Mouse (Mus musculus): ENCODE measurements around the gene Gsdma2. TPM values are rescaled to one million over a fixed set of nuclear protein-coding genes. Genes with fewer than 3 reads are reported as not detected.
A peak's percentile ranks its signal among the peaks of the same experiment; 100 is the strongest.
"Not testable (repeated sequence)": the region's sequence is repeated elsewhere in the genome, so short reads cannot be mapped to it uniquely, and the experiment has no call there.

The Gsdma2 gene
- total RNA-seq, 2 experiments from 2014 or later = not detected

DNA sequence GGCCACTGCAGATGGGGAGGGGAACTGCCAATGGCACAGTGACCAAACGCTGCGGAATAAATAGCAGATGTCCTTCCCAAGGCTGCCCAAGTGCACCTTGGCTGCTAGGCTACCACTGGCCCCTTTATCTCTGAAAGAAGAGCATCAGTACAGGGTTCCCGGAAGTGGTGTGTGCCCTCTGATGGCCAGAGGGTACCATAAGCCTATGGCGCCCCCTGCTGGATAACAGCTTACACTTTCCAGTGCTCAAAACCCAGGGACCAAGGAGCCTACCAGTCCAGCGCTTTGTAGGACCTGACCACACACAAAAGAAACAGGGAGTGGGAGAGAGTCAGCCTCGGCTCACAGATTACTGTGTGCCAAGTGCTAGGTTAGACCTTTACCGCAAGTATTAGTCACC, 8.5 kb downstream of the Gsdma2 start:
- intact Hi-C loops (cut with DNase I; ENCODE audit: low total_unique reads) = loop anchor here (10.0 kb wide), 1 partner anchor 50 kb away; no protein-coding TSS in a partner anchor
- DNase-seq = peak; percentile 25

DNA sequence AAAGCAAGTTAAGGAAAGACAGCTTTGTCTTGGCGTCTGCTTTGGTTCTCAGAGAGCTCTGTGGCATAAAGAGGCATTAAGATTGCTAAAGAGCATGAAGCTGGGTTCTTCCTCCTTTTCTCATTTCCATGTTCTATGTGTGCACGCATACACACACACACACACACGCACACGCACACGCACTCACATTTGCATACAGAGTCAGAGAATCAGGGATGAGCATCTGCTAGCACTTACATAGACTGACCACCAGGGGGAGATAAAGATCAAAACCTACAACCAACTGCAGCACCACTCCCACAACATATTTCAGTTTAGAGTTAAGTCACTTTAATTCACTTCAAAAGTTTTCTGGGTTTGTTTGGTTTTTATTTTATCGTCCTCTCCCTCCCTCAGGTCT, 14.0 kb downstream of the Gsdma2 start:
- DNase-seq = no peak
- intact Hi-C loops (cut with DNase I; ENCODE audit: low total_unique reads) = no loop called here

DNA sequence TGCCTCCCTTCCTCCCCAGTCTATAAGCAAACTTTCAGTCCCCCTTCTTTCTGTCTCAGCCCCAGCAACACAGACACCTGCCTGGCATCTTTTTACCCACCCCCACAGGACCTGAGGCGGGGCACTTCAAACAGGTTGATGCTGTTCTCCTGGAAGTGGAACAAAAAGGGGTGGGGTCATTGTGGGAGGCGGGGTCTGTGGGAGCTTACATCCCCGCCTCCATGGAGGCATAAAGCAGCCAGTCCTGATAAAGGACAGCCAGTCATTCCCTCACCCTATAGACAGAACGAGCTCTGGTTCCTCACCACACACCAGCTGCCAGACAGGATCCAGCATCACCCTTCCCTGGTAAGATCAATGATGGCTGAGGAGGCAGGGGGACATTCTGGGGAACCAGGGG, 17.5 kb downstream of the Gsdma2 start, which contains the start of gene Gsdma:
TSS of gene Gsdma (plus strand) at position 261 of the 400 bp plus-strand sequence.
- no peak for DNase-seq
- intact Hi-C loops (cut with DNase I; ENCODE audit: low total_unique reads) = no loop called here

DNA sequence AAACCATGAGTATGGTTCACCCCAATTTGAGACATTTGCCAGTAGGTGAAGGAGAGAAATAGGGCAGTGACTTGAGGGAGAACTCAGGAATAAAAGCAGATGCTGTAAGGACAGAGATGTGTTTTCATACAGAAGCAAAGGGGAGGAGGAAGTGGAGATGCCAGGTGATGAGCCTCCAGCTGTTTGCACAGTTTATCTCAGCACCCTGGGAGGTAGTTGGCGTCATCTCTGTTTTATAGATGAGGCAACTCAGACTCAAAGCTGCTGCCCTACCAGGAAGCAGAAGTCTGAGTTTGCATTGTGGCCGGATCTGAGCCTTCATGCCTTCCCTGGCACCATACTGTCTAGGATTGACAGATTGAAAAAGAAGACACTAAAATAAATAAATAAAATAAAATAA, 22.4 kb downstream of the Gsdma2 start:
- intact Hi-C loops (cut with DNase I; ENCODE audit: low total_unique reads) = no loop called here
- no peak for DNase-seq

DNA sequence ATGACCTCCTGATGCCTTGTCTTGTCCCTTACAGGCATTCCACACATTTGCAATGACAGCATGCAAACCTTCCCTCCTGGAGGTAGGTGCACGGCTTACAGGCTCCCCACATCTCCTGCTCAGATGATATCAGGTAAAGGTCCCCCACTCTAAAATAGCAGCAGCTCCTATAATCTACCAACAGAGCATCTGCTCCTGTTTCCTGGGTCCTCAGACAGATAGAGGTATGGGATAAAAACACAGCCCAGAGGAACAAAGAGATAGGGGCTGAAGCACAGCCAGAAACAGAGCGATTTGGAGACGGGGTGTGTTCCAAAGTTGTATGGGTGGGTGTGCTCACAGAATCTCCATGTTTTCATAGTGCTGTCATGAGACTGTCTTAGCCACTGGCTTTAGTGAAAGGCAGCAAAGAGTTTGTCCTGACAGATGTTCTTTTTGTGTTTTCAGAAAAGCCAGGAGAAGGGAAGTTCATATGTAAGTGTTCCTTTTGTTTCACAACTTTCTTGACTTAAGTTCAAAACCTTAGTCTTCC, 24.8 kb downstream of the Gsdma2 start:
- DNase-seq = no peak
- intact Hi-C loops (cut with DNase I; ENCODE audit: low total_unique reads) = no loop called here

DNA sequence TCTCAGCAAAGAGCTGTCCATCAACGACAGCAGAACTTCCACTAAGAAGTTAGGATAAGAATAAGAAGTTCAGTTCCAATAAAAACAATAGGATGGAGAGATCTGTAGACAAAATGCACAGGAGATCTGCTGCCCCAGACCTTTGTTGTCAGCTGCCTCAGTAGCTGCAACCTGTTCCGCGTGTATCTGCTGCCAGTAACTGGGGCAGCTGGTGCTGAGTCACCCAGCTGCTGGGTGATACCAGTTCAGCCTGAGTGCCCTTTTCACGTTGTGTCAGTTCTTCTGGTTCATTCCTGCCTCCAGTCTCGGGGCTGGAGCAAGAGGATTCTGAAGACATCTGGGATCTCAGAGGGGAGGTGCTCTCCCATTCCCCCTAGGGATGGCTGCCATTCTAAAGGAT, 25.3 kb downstream of the Gsdma2 start:
- intact Hi-C loops (cut with DNase I; ENCODE audit: low total_unique reads) = no loop called here
- no peak for DNase-seq

DNA sequence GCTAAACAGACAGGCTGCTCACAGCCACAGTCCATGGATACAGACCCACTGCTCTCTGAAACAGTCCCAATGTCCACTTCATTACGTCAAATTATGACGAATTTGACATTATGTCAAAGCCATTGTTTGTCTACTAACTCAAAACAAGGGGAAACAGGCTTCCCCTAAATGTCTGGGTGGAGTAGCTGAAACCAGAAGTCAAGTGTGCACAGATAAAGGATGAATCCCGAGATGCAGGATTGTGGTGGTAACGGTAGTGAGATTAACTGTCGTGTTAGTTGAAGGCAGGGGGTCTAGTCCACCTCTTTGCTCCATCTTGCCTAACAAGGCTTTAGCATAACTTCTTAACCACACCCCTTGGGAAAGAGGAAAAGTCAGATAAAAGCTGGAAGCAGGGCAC, 25.9 kb downstream of the Gsdma2 start:
- intact Hi-C loops (cut with DNase I; ENCODE audit: low total_unique reads) = no loop called here
- DNase-seq = no peak

DNA sequence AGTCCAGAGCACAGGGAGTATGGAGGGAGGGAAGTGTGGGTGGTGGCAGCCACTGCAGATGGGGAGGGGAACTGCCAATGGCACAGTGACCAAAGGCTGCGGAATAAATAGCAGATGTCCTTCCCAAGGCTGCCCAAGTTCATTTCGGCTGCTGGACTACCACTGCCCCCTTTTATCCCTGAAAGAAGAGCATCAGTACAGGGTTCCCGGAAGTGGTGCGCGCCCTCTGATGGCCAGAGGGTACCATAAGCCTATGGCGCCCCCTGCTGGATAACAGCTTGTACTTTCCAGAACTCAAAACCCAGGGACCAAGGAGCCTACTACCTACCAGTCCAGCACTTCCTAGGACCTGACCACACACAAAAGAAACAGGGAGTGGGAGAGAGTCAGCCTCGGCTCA, 26.6 kb downstream of the Gsdma2 start:
- peak; percentile 46 for DNase-seq
- intact Hi-C loops (cut with DNase I; ENCODE audit: low total_unique reads) = not testable (repeated sequence)

DNA sequence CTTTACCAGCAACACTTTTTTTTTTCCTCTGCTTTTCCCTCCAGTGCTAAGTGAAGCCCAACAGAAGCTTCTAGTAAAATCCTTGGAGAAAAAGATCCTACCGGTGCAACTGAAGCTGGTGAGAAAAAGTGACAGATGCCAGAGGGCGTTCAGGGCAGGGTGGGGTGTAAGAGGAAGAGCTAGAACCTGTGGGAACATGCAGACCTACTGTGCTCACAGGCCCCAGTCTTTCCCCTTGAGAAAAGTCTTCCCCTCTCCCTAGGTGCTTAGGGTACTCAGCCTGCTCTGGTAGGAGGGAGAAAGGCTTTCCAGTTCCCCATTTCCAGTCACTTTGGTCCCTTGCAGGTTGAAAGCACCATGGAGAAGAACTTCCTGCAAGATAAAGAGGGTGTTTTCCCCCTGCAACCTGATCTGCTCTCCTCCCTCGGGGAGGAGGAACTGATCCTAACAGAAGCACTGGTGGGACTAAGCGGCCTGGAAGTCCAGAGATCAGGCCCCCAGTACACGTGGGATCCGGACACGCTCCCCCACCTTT, 29.3 kb downstream of the Gsdma2 start:
- no peak for DNase-seq
- intact Hi-C loops (cut with DNase I; ENCODE audit: low total_unique reads) = no loop called here

DNA sequence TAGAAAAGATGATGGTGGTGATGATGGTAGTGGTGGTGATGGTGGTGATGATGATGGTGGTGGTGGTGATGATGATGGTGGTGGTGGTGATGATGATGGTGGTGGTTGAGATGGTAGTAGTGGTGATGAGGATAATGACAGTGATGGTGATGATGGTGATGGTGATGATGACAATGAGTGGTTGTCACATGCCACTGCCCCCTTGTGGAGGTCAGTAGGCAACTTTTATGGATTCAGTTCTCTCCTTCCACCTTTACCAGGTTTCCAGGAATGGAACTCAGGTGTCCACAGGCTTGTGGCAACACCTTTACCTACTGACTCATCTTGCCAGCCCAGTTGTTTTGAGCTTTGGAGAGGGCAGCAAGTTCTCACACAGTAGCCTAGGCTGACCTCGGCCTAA, 33.5 kb downstream of the Gsdma2 start:
- intact Hi-C loops (cut with DNase I; ENCODE audit: low total_unique reads) = no loop called here

DNA sequence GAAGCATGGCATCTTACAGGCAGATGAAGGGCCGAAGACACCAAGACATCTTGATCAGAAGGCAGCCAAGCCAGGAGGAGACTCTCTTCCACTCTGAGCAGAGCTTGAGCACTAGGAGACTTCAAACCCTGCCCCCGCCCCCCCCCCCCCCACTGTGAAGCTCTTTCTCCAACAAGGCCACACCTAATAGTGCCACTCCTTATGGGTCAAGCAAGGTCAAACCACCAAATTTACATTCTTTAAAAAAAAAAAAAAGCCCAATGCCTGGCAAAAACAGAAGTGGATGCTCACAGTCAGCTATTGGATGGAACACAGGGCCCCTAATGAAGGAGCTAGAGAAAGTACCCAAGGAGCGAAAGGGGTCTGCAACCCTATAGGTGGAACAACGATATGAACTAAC, 34.0 kb downstream of the Gsdma2 start:
- DNase-seq; intact Hi-C loops (cut with DNase I; ENCODE audit: low total_unique reads): not testable (repeated sequence)

More for the DNA sequence above, 33.5 kb downstream of the Gsdma2 start:
- no peak for DNase-seq

DNA sequence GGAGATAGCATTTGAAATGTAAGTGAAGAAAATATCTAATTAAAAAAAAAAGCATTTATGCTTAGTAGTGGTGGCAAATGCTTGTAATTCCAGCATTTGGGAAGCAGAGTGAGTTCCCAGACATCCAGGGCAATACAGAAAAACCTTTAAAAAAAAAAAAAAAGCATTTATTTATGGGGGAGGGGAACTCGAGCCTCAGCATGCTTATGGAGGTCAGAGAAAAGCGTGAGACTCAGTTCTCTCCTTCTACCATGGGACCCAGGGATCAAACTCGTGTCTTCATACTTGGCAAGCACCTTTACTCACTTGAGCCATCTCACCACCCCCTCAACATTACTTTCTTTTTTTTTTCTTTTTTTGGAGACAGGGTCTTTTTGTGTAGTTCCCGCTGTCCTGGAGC, 34.6 kb downstream of the Gsdma2 start:
- intact Hi-C loops (cut with DNase I; ENCODE audit: low total_unique reads) = no loop called here
- DNase-seq = no peak

DNA sequence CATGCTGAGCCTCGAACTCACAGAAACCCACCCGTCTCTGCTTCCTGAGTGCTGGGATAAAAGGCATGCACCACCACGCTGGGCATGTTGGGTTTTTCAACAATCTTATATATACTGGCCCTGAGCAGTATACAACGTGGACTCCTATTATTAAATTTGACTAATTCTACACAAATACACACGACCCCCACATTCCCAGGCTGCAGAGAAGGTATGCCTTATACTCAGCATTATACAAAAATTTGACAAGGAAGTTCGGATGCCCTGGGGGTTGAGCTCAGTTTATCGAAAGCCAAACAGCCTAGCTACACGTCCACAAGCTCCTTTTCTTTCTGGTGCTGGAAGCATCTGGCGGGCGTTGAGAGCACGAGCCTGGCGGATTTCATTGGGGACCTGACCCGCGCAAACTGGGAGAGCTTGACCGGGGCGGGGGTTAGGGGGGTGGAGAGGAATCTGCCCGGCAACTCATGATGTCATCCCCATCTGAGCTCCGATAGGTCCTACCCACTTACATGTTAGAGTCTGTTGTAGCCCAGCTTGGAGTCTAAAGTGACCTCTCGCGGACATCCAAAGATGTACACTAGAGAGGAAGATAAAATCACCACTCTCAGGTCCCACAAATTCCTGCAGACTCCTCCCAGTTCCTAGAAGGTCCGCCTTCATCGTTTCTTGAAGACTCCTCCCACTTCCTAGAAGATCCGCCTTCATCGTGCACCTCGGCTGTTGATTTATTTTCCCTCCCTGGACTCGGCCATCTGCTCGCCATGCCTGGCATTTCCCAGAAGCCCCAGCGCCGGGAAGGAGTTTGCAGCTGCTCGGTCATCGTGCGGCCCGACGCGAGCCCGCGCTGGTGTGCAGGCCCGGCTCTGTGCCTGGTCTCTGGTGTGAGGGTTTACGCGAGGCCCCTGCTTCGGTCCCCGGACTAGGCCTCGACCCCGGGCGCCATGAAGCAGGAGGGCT, 35.5 kb downstream of the Gsdma2 start, which contains the start of gene Psmd3:
TSS of gene Psmd3 (plus strand) at position 769 of the 960 bp plus-strand sequence.
- intact Hi-C loops (cut with DNase I; ENCODE audit: low total_unique reads) = no loop called here
- DNase-seq = peak; percentile 95

DNA sequence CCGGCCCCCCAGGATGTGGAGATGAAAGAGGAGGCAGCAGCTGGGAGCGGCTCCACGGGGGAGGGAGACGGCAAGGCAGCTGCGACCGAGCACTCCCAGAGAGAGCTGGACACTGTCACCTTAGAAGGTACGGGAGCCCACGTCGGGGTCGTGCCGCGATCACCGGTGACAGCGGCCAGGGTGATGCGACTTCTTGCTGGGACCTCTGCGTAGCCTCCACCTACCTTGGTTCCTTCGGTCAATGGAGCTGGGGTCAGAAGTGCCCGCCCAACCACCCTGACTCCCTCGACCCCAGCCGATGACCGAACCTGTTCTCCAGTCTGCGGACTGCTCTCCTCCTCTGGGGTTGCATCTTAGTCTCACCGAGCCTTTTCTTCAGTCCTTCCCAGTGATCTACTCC, 36.3 kb downstream of the Gsdma2 start:
- DNase-seq = no peak
- intact Hi-C loops (cut with DNase I; ENCODE audit: low total_unique reads) = no loop called here

DNA sequence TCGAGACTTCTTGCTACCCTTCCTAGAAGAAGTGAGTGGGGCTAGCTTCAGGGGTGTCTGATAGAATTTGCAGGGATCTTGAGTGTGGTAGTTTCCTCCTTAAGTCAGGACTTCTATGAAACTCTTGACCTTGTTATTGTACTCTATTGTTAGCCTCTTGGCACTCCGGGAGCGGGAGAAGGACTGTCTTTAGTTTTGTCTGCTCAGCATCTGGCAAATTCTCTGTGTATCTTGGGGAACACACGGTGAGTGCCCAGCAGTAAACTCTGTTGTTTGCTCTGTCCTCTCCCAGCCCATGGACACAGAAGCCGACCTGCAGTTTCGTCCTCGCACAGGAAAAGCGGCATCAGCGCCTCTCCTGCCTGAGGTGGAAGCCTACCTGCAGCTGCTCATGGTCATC, 39.1 kb downstream of the Gsdma2 start:
- intact Hi-C loops (cut with DNase I; ENCODE audit: low total_unique reads) = no loop called here

DNA sequence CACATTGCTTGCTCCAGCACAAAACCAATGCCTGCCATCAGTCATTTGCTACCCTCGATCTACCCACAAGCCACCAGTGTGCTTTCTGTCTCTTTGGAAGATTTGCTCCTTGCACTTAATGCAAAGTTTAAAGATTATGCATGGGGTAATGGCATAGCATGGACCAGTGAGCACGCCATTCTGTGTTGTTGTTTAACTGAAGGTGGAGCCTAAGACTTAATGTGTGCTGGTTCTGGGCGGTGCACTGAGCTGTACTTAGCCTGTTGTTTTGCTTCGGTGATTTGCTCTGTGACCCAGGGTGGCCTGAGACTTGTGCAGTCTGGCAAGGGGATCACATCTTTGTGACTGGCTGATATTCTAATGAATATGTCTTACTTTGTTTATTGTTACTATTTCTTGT, 40.4 kb downstream of the Gsdma2 start:
- intact Hi-C loops (cut with DNase I; ENCODE audit: low total_unique reads) = no loop called here
- no peak for DNase-seq

More for the DNA sequence above, 39.1 kb downstream of the Gsdma2 start:
- no peak for DNase-seq

DNA sequence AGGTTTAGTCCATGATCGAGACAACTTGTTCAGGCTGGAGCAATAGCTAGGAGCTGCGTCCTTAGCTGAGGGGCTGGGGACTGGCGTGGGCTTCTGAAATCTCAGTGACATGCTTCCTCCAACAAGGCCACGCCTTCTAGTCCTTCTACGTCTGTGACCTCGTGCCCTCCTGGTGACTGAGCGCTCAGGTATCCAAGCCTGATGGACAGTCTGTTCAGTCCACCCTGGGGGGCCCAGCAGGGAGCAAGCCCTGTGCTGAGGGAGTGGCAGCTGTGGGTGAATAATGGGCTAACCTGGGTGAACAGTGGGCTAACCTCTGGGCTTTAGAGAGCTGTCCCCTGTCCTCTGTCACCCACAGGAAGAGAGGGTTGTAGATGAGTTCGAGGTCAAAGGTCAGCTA, 41.5 kb downstream of the Gsdma2 start:
- intact Hi-C loops (cut with DNase I; ENCODE audit: low total_unique reads) = no loop called here
- DNase-seq = no peak

DNA sequence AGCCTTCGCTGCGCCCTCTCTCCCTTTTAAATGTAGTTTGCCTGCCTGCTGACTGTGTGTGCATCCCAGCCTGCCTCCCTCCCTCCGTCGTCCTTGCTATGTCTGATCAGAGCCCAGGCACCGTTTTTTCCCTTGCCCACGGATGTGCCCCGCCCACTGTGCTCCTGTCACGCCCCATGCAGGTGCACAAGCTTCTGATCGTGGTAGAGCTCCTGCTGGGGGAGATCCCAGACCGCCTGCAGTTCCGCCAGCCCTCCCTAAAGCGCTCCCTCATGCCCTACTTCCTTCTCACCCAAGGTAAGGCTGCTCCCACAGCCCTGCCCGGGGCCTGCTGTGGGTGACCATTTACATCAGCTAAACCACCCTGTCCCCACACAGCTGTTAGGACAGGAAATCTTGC, 46.6 kb downstream of the Gsdma2 start:
- intact Hi-C loops (cut with DNase I; ENCODE audit: low total_unique reads) = no loop called here

DNA sequence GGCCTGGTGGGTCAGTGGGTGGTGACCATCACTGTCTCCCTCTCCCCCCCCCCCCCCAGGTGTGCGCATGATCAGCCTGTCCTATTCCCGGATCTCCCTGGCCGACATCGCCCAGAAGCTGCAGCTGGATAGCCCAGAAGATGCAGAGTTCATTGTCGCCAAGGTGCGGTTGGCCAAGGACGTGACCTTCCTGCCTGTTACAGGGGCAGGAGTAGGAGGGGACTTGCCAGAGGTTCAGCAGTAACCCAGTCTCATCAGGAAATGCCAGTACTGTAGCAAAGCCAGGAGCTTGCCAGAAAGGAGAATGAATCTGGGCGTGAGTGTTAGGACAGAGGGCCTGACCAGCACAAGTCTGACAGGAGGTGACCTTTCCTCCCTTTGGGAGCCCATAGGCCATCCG, 47.2 kb downstream of the Gsdma2 start:
- no peak for DNase-seq
- intact Hi-C loops (cut with DNase I; ENCODE audit: low total_unique reads) = no loop called here

More for the DNA sequence above, 46.6 kb downstream of the Gsdma2 start:
- DNase-seq = peak; percentile 3

DNA sequence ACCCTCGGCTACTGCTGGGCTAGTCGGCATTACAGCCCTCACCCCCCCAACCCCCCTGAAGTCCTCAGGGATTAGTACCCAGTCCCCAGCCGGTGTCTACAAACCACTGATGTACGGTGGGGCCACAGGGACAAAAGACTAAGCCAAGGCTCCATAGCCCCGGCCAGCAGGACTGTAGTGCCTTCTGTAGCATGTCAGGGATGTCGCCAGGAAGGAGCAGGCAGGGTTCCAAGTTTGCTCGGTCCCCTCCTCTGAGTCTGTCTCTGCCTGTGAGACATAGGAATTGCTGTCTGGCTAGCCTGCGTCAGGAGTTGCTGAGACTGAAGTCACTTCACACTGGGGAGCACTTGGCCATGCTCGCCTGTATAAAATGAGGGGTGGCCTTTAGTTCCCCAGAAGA, 47.7 kb downstream of the Gsdma2 start:
- intact Hi-C loops (cut with DNase I; ENCODE audit: low total_unique reads) = no loop called here

DNA sequence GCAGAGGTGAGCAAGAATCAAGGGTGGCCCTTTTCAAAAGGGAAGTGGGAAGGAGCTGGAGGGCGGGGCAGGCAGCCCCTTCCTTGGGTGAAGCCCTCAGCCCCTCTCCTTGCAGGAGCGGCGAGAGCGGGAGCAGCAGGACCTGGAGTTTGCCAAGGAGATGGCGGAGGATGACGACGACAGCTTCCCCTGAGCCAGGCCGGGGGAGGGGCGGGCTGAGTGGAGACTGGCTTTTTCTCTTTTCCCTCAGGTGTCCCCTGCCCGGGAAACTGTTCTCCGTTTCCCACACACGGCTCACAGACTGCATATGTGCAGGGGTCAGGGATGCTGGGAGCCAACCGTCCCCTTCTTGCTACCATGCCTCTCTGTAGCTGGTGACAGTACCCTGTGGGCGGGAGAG, 48.8 kb downstream of the Gsdma2 start:
- intact Hi-C loops (cut with DNase I; ENCODE audit: low total_unique reads) = loop anchor here (5.0 kb wide), 1 partner anchor 92 kb away; no protein-coding TSS in a partner anchor

More for the DNA sequence above, 47.7 kb downstream of the Gsdma2 start:
- DNase-seq = no peak

More for the DNA sequence above, 48.8 kb downstream of the Gsdma2 start:
- DNase-seq = peak; percentile 6

Measured in gastrocnemius, postnatal 14 days (tissue).